Mouse (Mus musculus): ENCODE measurements around the gene Baz2b. TPM values are rescaled to one million over a fixed set of nuclear protein-coding genes. Genes with fewer than 3 reads are reported as not detected.
"Not testable (repeated sequence)": the region's sequence is repeated elsewhere in the genome, so short reads cannot be mapped to it uniquely, and the experiment has no call there.

Gene Baz2b
- polyA plus RNA-seq, 1 experiment from 2014 or later, result 34.0 TPM

GRCm38 (mm10) chr2:60076025-60076424, 133.6 kb downstream of the Baz2b start:
- Histone ChIP-seq H3K36me3 (ENCODE audit: control insufficient read depth, insufficient read depth, low read length) (no peaks in the 10 kb centered on the region), H3K4me1 (replicated peaks; ENCODE audit: control insufficient read depth, insufficient read depth) (no peaks in the 10 kb centered on the region), H3K4me3 (ENCODE audit: low read depth, low read length) (no peak overlapping the region), H3K9ac (ENCODE audit: low read length) (no peak overlapping the region), H3K27ac (replicated peaks) (no peak overlapping the region), H3K4me2 (replicated peaks; ENCODE audit: low read depth) (no peak overlapping the region), H3K27me3 (ENCODE audit: control insufficient read depth, insufficient read depth, low read length) (no peaks in the 10 kb centered on the region), H3K9me3 (ENCODE audit: control insufficient read depth, low read length) (no peaks in the 10 kb centered on the region)
- TF ChIP-seq CTCF (IDR thresholded peaks at IDR 0.05; ENCODE audit: low read depth) (no peak), EP300 (optimal IDR thresholded peaks at IDR 0.05) (no peak)
- WGBS, result 66% methylated on average over 1 of the region's 1 CpGs
- no peak for ATAC-seq (ENCODE audit: low FRiP score, low TSS enrichment)
- no peak for DNase-seq (ENCODE audit: low spot score)

GRCm38 (mm10) chr2:60073798-60074197, 135.8 kb downstream of the Baz2b start:
- not testable (repeated sequence) for H3K9me3 ChIP-seq (ENCODE audit: control insufficient read depth, low read length); H3K4me1 ChIP-seq (replicated peaks; ENCODE audit: control insufficient read depth, insufficient read depth); H3K27me3 ChIP-seq (ENCODE audit: control insufficient read depth, insufficient read depth, low read length); ATAC-seq (ENCODE audit: low FRiP score, low TSS enrichment); H3K9ac ChIP-seq (ENCODE audit: low read length); H3K36me3 ChIP-seq (ENCODE audit: control insufficient read depth, insufficient read depth, low read length); H3K4me2 ChIP-seq (replicated peaks; ENCODE audit: low read depth); H3K4me3 ChIP-seq (ENCODE audit: low read depth, low read length); H3K27ac ChIP-seq (replicated peaks); DNase-seq (ENCODE audit: low spot score)
- 90% methylated on average over 1 of the region's 1 CpGs for WGBS

DNA sequence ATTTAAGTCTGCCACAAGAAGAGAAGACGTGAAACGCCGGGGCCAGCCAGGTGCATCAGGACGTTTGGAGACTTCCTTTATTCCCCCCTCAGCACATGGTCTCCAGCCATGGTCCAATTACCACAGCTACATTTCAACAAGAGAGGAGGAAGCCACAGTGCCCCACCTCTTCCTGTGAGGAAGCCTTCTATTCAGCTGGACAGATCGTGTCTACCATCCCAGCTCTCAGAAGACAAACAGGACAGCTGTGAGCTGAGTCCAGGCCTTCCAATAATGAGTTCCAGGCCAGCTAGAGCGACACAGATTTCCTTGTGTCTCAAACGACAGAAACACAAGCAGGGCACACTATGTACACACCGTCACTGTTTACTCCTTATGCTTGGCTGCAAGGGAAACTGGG, 137.8 kb downstream of the Baz2b start:
- no peak overlapping the region for H3K27ac ChIP-seq (replicated peaks)
- no peaks in the 10 kb centered on the region for H3K36me3 ChIP-seq (ENCODE audit: control insufficient read depth, insufficient read depth, low read length)
- no peaks in the 10 kb centered on the region for H3K4me1 ChIP-seq (replicated peaks; ENCODE audit: control insufficient read depth, insufficient read depth)
- no peak overlapping the region for H3K4me3 ChIP-seq (ENCODE audit: low read depth, low read length)
- no peak for DNase-seq (ENCODE audit: low spot score)
- no peak for ATAC-seq (ENCODE audit: low FRiP score, low TSS enrichment)
- H3K4me2 ChIP-seq (replicated peaks; ENCODE audit: low read depth), result no peak overlapping the region
- H3K9me3 ChIP-seq (ENCODE audit: control insufficient read depth, low read length), result no peaks in the 10 kb centered on the region
- WGBS, result 50% methylated on average over 8 of the region's 8 CpGs
- TF ChIP-seq CTCF (IDR thresholded peaks at IDR 0.05; ENCODE audit: low read depth), result no peak
- no peak for TF ChIP-seq EP300 (optimal IDR thresholded peaks at IDR 0.05)
- H3K27me3 ChIP-seq (ENCODE audit: control insufficient read depth, insufficient read depth, low read length), result no peaks in the 10 kb centered on the region
- no peak overlapping the region for H3K9ac ChIP-seq (ENCODE audit: low read length)

DNA sequence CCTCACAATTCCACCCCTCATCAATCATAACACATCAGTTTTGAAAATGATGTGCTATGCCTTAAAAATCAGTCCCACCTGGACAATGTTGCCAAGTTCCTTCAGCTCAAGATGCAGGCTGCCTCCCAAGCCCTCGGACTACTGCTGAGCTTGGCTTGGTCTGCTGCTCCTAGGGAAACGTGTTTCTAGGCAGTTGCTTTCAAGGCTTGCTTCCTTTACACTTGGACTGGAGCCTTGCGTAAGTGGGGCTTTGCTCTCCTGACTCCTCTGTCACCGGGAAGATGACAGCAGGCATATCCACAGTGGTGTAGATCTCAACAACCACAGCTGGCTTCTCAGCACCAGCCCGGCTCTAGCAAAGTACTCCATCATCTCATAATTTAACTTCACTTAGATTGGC, 138.7 kb downstream of the Baz2b start:
- no peak overlapping the region for H3K9ac ChIP-seq (ENCODE audit: low read length)
- H3K36me3 ChIP-seq (ENCODE audit: control insufficient read depth, insufficient read depth, low read length), result no peaks in the 10 kb centered on the region
- H3K4me1 ChIP-seq (replicated peaks; ENCODE audit: control insufficient read depth, insufficient read depth), result no peaks in the 10 kb centered on the region
- H3K9me3 ChIP-seq (ENCODE audit: control insufficient read depth, low read length), result no peaks in the 10 kb centered on the region
- H3K27ac ChIP-seq (replicated peaks), result no peak overlapping the region
- TF ChIP-seq CTCF (IDR thresholded peaks at IDR 0.05; ENCODE audit: low read depth) (no peak), EP300 (optimal IDR thresholded peaks at IDR 0.05) (no peak)
- no peak for ATAC-seq (ENCODE audit: low FRiP score, low TSS enrichment)
- WGBS, result 66% methylated on average over 5 of the region's 5 CpGs
- DNase-seq (ENCODE audit: low spot score), result no peak
- H3K4me3 ChIP-seq (ENCODE audit: low read depth, low read length), result no peak overlapping the region
- H3K4me2 ChIP-seq (replicated peaks; ENCODE audit: low read depth), result no peak overlapping the region
- no peaks in the 10 kb centered on the region for H3K27me3 ChIP-seq (ENCODE audit: control insufficient read depth, insufficient read depth, low read length)

- Histone ChIP-seq H3K9ac (ENCODE audit: low read length) (no peak overlapping the region), H3K36me3 (ENCODE audit: control insufficient read depth, insufficient read depth, low read length) (no peaks in the 10 kb centered on the region), H3K27ac (replicated peaks) (no peak overlapping the region), H3K4me3 (ENCODE audit: low read depth, low read length) (no peak overlapping the region), H3K9me3 (ENCODE audit: control insufficient read depth, low read length) (no peaks in the 10 kb centered on the region), H3K4me2 (replicated peaks; ENCODE audit: low read depth) (no peak overlapping the region), H3K27me3 (ENCODE audit: control insufficient read depth, insufficient read depth, low read length) (no peaks in the 10 kb centered on the region), H3K4me1 (replicated peaks; ENCODE audit: control insufficient read depth, insufficient read depth) (no peaks in the 10 kb centered on the region)
- DNase-seq (ENCODE audit: low spot score) (no peak), ATAC-seq (ENCODE audit: low FRiP score, low TSS enrichment) (no peak)
- WGBS, result 87% methylated on average over 3 of the region's 3 CpGs
- TF ChIP-seq EP300 (optimal IDR thresholded peaks at IDR 0.05) (no peak), CTCF (IDR thresholded peaks at IDR 0.05; ENCODE audit: low read depth) (no peak)
Measured at GRCm38 (mm10) chr2:60068468-60068867, 141.2 kb downstream of the Baz2b start.

- Histone ChIP-seq H3K9me3 (ENCODE audit: control insufficient read depth, low read length) (no peaks in the 10 kb centered on the region), H3K4me2 (replicated peaks; ENCODE audit: low read depth) (no peak overlapping the region), H3K4me1 (replicated peaks; ENCODE audit: control insufficient read depth, insufficient read depth) (no peaks in the 10 kb centered on the region), H3K4me3 (ENCODE audit: low read depth, low read length) (no peak overlapping the region), H3K27ac (replicated peaks) (no peak overlapping the region), H3K9ac (ENCODE audit: low read length) (no peak overlapping the region), H3K36me3 (ENCODE audit: control insufficient read depth, insufficient read depth, low read length) (no peaks in the 10 kb centered on the region), H3K27me3 (ENCODE audit: control insufficient read depth, insufficient read depth, low read length) (no peaks in the 10 kb centered on the region)
- ATAC-seq (ENCODE audit: low FRiP score, low TSS enrichment), result no peak
- WGBS, result 82% methylated on average over 5 of the region's 5 CpGs
- DNase-seq (ENCODE audit: low spot score), result no peak
- no peak for TF ChIP-seq CTCF (IDR thresholded peaks at IDR 0.05; ENCODE audit: low read depth)
- TF ChIP-seq EP300 (optimal IDR thresholded peaks at IDR 0.05), result no peak
Measured at GRCm38 (mm10) chr2:60065415-60065814, 144.2 kb downstream of the Baz2b start.
